43 mouse cellular contexts compared by ENCODE assay signal in the genomic region with DNA sequence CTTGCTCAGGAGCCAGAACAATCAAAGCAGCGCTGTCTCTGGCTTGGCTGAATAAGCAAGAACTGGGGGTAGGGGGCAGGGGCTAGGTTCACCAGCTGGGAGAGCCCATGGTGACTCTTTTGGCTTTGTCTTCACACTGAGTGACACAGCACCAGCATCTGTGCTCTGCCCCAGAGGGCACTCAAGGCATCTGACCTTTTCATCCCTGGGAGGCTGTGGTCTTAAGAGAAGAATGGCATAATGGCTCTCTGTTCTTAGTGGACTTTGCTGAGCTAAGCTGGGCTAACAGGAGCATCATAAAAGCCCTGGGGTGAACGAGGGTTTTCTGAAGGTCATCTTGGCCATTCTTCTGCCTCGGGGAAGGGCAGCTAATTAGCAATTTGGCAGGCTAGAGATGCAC. TPM values are rescaled to one million over a fixed set of nuclear protein-coding genes. Genes with fewer than 3 reads are reported as not detected.
DNase-seq lines count a peak whose midpoint lies in the region; ATAC-seq lines count a peak whose summit lies in the region.
"Had no signal": no experiment of that assay in that cellular context is flagged by ENCODE, and none has a peak within 500 bp of the region (broad histone marks: within the 10 kb centered on the region; RNA-seq: fewer than 3 reads in every experiment).

No protein-coding gene starts in this region.

- no peaks in the 10 kb centered on the region for H3K27me3 ChIP-seq in hindbrain, embryonic 10.5 days (ENCODE audit: insufficient read depth, poor library complexity, severe bottlenecking)
- no peaks in the 10 kb centered on the region for H3K27me3 ChIP-seq in hindbrain, embryonic 16.5 days (replicated peaks; ENCODE audit: control insufficient read depth, insufficient read depth, low read length)
- H3K27me3 ChIP-seq in neural tube, embryonic 15.5 days (replicated peaks): no peaks in the 10 kb centered on the region
- H3K27me3 ChIP-seq in embryonic facial prominence, embryonic 10.5 days (replicated peaks; ENCODE audit: low read depth, poor library complexity, severe bottlenecking): no peaks in the 10 kb centered on the region
- H3K27me3 ChIP-seq: midbrain, embryonic 12.5 days had no signal

- no peak overlapping the region for H3K4me2 ChIP-seq in hindbrain, embryonic 16.5 days (ENCODE audit: low read length)
- no peak overlapping the region for H3K4me2 ChIP-seq in neural tube, embryonic 15.5 days
- H3K4me2 ChIP-seq: heart, embryonic 11.5 days; hindbrain, embryonic 14.5 days; midbrain, embryonic 12.5 days had no signal

- no peaks in the 10 kb centered on the region for H3K9me3 ChIP-seq in hindbrain, embryonic 10.5 days
- H3K9me3 ChIP-seq in hindbrain, embryonic 16.5 days (ENCODE audit: control insufficient read depth, low read length): no peaks in the 10 kb centered on the region
- H3K9me3 ChIP-seq in neural tube, embryonic 15.5 days (replicated peaks): no peaks in the 10 kb centered on the region
- no peaks in the 10 kb centered on the region for H3K9me3 ChIP-seq in embryonic facial prominence, embryonic 10.5 days
- H3K9me3 ChIP-seq: midbrain, embryonic 12.5 days had no signal

- peaks cover 36% of the 10 kb centered on the region for H3K4me1 ChIP-seq in hindbrain, embryonic 10.5 days (replicated peaks)
- H3K4me1 ChIP-seq in hindbrain, embryonic 16.5 days (ENCODE audit: control insufficient read depth, insufficient read depth, low read depth, low read length): no peaks in the 10 kb centered on the region
- H3K4me1 ChIP-seq in neural tube, embryonic 15.5 days: no peaks in the 10 kb centered on the region
- peaks cover 27% of the 10 kb centered on the region for H3K4me1 ChIP-seq in embryonic facial prominence, embryonic 10.5 days

- peak; percentile 79 for DNase-seq in hindbrain, embryonic 10.5 days (ENCODE audit: low spot score)
- peak; percentile 56 for DNase-seq in neural tube, embryonic 10.5 days (ENCODE audit: extremely low spot score, low spot score)
- DNase-seq in embryonic facial prominence, embryonic 10.5 days (ENCODE audit: low spot score): peak; percentile 51
- DNase-seq in retina, postnatal 1 day: peak; percentile 60
- DNase-seq in spleen, adult 12 weeks (ENCODE audit: low spot score): no peak
- DNase-seq: adrenal gland, adult 2 months; adrenal gland, postnatal 36 days; cerebellum, adult 18-20 months; cerebellum, postnatal 36 days; gastrocnemius, adult 2 months; gastrocnemius, postnatal 36 days; heart, adult 18-20 months; heart, postnatal 36 days; kidney, adult 18-20 months; kidney, postnatal 36 days; liver; lung, adult 2 months; lung, postnatal 10 days; right cerebral cortex, postnatal 14 days; spleen, adult 18-20 months; thymus, adult 2 months; thymus, postnatal 36 days had no signal

- no peak overlapping the region for H3K4me3 ChIP-seq in hindbrain, embryonic 10.5 days
- H3K4me3 ChIP-seq in hindbrain, embryonic 16.5 days (ENCODE audit: low read length): no peak overlapping the region
- no peak overlapping the region for H3K4me3 ChIP-seq in neural tube, embryonic 15.5 days (replicated peaks)
- H3K4me3 ChIP-seq in embryonic facial prominence, embryonic 10.5 days: no peak overlapping the region
- H3K4me3 ChIP-seq: gastrocnemius, adult 2 months; layer of hippocampus, adult 2 months; midbrain, embryonic 12.5 days had no signal

- no peak overlapping the region for H3K9ac ChIP-seq in hindbrain, embryonic 16.5 days (ENCODE audit: low read depth, low read length)
- H3K9ac ChIP-seq in neural tube, embryonic 15.5 days (replicated peaks): no peak overlapping the region
- H3K9ac ChIP-seq: hindbrain, embryonic 14.5 days; liver, embryonic 14.5 days; midbrain, embryonic 12.5 days had no signal

- peak overlapping the region; percentile 46; the same call in 1 of the 2 replicates for H3K27ac ChIP-seq in hindbrain, embryonic 10.5 days
- H3K27ac ChIP-seq in hindbrain, embryonic 16.5 days (ENCODE audit: low read depth, low read length): no peak overlapping the region
- no peak overlapping the region for H3K27ac ChIP-seq in neural tube, embryonic 15.5 days (replicated peaks)
- no peak overlapping the region for H3K27ac ChIP-seq in embryonic facial prominence, embryonic 10.5 days (replicated peaks)
- H3K27ac ChIP-seq: gastrocnemius, adult 2 months; hindbrain, embryonic 14.5 days; layer of hippocampus, adult 2 months; liver, embryonic 14.5 days; macrophage; midbrain, embryonic 12.5 days had no signal

- no peak for ATAC-seq in hindbrain, embryonic 16.5 days
- ATAC-seq in neural tube, embryonic 15.5 days (ENCODE audit: low FRiP score): no peak
- ATAC-seq in megakaryocyte, adult 5-6 weeks (ENCODE audit: poor library complexity, severe bottlenecking): no peak
- ATAC-seq: forebrain, embryonic 14.5 days had no signal

- no peaks in the 10 kb centered on the region for H3K36me3 ChIP-seq in hindbrain, embryonic 10.5 days
- no peaks in the 10 kb centered on the region for H3K36me3 ChIP-seq in hindbrain, embryonic 16.5 days (ENCODE audit: control insufficient read depth, insufficient read depth, low read length)
- H3K36me3 ChIP-seq in neural tube, embryonic 15.5 days: no peaks in the 10 kb centered on the region
- H3K36me3 ChIP-seq in embryonic facial prominence, embryonic 10.5 days (replicated peaks): no peaks in the 10 kb centered on the region
- H3K36me3 ChIP-seq: midbrain, embryonic 12.5 days had no signal

- WGBS in hindbrain, embryonic 10.5 days: 5% methylated on average over 3 of the region's 3 CpGs
- 12% methylated on average over 3 of the region's 3 CpGs for WGBS in hindbrain, embryonic 16.5 days
- WGBS in neural tube, embryonic 15.5 days: 13% methylated on average over 3 of the region's 3 CpGs
- 4% methylated on average over 3 of the region's 3 CpGs for WGBS in embryonic facial prominence, embryonic 10.5 days

RNA-seq across cellular contexts. Expression of a gene that starts 44.6 kb away (rescaled TPM):
- not detected in 2 replicates for polyA plus RNA-seq in hindbrain, embryonic 10.5 days (2016; fragmentation: Nextera tagmentation; extraction: Ambion mirVana)
- polyA plus RNA-seq in hindbrain, embryonic 16.5 days (2015; fragmentation: Nextera tagmentation; extraction: Ambion mirVana): not detected in 2 replicates
- polyA plus RNA-seq in neural tube, embryonic 15.5 days (2015; fragmentation: Nextera tagmentation; extraction: Ambion mirVana): not detected in 2 replicates
- polyA plus RNA-seq in embryonic facial prominence, embryonic 10.5 days (2016; fragmentation: Nextera tagmentation; extraction: Ambion mirVana): not detected in 2 replicates
- not detected in 2 replicates for total RNA-seq in megakaryocyte, adult 5-6 weeks (2015)
- not detected in 2 replicates for total RNA-seq in megakaryocyte, adult 5-6 weeks (2017)
- total RNA-seq: adrenal gland, adult 2 months; adrenal gland, postnatal 36 days; gastrocnemius, adult 2 months; gastrocnemius, postnatal 36 days; heart, adult 18-20 months; heart, postnatal 36 days; layer of hippocampus, adult 2 months; layer of hippocampus, postnatal 14 days; left cerebral cortex, adult 8-10 months; MEL had no signal
- polyA plus RNA-seq: adrenal gland, adult 2 months; brain, embryonic 14.5 days; embryonic facial prominence, embryonic 11.5 days; forebrain, embryonic 14.5 days; frontal cortex, adult 2 months; heart, embryonic 11.5 days; heart, embryonic 16.5 days; hindbrain, embryonic 14.5 days; intestine, embryonic 14.5 days; kidney, embryonic 16.5 days; limb, embryonic 11.5 days; liver, embryonic 14.5 days; lung, adult 2 months; macrophage; midbrain, embryonic 12.5 days; stomach, embryonic 16.5 days had no signal
